Mouse (Mus musculus) lung, adult 10 weeks (tissue): Measurements from ENCODE around the gene Spag8. TPM values are rescaled to one million over a fixed set of nuclear protein-coding genes. Genes with fewer than 3 reads are reported as not detected.

Experiments
- polyA plus RNA-seq: library from polyadenylated mRNA; stranded (reverse); fragments of 350-450 nt; fragmentation: Illumina TruSeq; extraction: RNeasy Lipid Tissue Mini Kit (QIAGEN cat#74804); gene quantifications from one replicate; pipeline ENCODE4 v1.2.3, GENCODE M21; 2014; ENCODE audit warnings: low read depth, low replicate concordance; ENCODE audit not compliant: insufficient read depth

The Spag8 gene
- polyA plus RNA-seq = 4.8 TPM

DNA sequence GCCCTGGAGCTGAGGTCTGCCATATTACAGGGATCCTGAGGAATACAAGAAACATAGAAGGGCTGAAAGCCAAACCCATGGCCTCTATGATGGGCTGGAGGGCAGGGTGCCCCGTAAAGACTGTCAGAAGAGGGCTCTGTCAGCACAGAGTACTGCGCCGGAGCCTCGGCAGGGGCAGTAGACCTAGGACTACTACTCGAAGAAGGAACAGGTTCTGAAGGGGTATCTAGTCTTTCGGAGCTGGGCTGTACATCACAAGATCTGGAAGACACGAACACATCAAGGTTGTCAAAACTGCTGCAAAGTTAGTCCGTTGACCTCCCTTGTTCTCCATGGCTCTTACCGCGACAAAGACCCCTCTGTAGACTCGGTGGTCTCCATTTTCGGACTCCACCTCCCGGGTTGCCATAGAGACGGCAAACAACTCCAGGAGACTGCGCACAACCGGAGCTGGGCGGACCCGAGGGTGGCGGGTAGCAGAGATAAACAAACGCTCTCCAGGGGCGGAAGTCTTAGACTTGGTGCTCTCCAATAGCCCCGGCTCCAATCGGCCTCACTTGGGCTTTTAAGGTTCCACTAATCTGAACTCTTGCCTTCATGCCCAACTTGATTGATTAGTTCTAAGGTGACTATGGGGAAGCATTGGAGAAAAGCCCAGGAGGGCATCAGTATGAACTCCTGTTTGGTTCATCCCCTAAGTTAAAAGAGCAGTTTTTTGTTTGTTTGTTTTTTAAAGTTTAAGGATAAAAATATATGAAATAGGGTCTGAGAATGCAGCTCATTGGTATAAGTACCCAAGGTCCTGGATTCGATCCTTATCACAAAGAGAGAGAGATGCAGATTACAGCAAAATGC, at the start of gene Spag8:
Gene Spag8 (minus strand): TSS at position 434 of the 855 bp plus-strand sequence.

DNA sequence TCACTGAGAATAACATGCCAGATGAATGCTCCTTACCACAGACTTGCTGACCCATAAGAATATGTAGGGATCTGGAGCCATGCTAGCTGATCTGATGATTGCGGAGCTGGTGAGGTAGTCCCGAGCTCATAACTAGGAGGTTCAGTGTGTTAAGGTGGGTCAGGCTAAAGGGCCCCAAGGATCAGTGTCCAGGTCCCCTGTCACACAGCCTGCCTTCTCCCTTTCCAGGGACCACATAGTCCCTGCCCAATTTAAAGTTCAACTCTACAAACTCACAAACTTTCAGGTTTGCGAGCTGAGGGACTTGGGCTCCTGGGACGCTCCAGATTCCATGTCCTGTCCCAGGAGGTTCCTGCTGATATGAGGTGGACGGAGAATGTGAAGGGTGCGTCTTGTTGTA, 47.3 kb upstream of the Spag8 start, which contains the start of gene Olfr70:
Gene Olfr70 (minus strand): TSS at position 101 of the 400 bp plus-strand sequence.

DNA sequence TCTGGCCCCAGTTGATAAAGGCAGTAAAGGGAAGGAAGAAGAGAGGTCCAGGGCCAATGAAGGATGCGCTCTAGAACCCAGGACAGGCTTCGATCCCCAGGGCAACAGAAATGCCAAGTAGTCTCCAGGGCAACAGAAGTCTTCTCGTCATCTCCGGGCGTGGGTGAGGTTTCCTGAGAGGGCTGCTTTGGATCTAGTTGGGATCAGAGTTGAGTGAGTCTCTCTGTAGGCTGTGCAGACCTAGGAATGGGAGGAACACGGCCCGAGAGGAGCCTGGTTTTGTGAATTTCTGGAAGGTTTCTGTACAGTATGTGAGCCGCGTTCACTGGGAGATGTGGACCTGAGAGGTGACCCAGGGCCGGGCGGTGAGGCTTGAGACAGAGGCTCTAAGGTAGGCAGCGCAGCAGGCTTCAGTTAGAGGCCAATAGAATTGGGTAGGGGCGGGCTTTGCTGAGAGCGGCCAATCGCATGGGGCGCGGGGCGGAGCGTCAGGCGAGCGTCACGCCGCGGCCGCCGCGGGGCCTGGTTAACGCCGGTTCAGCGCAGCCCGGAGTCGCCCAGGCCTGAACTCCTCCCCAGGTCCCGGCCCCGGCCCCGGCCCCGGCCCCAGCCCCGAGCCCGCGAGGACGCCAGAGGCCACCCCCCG, 15.5 kb upstream of the Spag8 start, which contains the start of the genes Tmem8b and Fam221b:
Gene Tmem8b (plus strand): TSS at position 190 of the 646 bp plus-strand sequence.
Gene Fam221b (minus strand): TSS at position 364 of the 646 bp plus-strand sequence.

DNA sequence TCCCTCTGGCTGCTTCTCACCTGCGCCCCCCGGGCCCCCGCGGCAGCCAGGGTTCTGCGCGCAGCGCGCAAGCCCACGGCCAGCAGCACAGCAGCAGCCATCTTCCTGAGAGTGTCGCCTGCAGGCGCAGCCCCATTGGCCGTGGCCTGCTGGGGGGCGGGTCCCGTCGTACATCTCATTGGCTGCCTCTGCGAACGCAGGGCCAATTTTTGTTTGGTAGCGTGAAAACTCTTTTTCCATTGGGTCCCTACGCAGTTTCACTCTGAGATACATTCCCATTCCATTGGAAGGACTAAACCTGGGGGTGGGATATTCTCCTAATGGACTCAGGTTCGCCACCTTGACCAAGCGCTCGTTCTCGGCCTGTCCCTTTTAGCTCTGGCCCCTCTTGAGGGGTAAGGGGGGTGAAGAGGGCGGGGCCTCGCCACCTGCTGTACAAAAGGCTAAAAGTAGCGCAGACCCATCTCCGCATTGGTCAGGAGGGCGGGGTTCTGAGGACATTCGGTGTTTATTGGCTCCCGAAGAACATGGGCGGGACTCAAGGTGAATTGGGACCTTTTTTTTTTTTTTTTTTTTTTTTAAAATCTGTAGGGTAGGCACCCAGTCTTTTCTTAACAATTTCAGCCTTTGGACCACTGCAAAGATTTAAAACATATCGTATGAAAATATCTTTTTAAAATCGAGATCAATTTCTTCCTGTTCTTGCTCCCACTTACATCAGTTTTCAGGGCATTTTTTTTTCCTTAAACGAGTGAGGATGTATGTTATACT, 3.1 kb upstream of the Spag8 start, which contains the start of gene Hint2:
Gene Hint2 (minus strand): TSS at position 128 of the 771 bp plus-strand sequence.

DNA sequence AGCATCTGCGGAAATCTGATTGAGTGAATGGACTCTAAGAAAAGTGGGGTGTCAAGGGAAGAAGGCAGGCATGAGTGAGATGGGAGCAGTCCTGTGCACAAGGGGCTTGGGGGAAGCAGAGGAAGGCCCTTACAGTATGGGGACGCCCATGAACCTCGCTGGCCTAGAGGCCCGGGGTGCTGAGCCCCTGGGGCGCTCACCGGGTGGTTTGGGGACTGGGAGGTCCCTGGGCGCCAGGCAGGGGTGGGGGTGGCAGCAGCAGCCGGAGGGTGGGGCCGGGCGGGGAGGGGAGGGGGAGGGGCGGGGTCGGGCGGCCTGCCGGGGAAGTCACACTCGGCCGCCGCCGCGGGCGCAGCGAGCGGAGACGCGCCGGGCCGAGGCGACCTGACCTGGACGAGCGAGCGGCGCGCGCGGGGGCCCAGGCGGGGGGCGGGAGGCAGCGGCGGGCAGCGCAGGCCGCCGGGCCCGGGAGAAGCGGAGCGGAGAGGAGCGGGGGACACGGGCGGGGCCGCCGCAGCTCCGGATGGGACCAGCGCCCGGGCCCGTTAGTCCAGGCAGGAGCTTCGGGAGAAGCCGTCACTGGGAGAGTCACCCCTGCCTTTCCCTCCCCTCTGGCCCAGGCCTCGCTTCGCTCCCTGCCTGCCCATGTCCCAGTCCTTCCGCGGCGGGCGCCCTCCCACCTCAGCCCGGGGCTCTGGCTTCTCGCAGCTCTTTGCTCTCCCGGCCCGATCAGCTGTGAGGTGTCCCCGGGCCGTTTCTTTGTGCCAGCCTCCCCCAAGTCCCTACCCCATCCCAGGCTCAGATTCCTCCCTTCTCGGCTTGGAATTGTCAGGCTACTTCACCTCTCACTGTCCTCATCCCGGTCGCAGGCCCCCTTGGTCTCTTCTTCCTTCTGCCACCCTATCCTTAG, 22.1 kb downstream of the Spag8 start, which contains the start of gene Npr2:
Gene Npr2 (plus strand): TSS at position 890 of the 910 bp plus-strand sequence.

Other genes starting within 250 kb of the Spag8 start
- 7.8 TPM for gene Fam166b, start 224.5 kb downstream of the Spag8 start, polyA plus RNA-seq
- gene Tesk1, start 211.7 kb downstream of the Spag8 start, polyA plus RNA-seq = 23.0 TPM
- gene Cd72, start 199.0 kb downstream of the Spag8 start, polyA plus RNA-seq = 11.9 TPM
- gene Sit1, start 169.9 kb downstream of the Spag8 start, polyA plus RNA-seq = 1.3 TPM
- 80.3 TPM for gene Ccdc107, start 160.7 kb downstream of the Spag8 start, polyA plus RNA-seq
- gene Arhgef39, start 153.9 kb downstream of the Spag8 start, polyA plus RNA-seq = 2.2 TPM
- gene Car9, start 146.6 kb downstream of the Spag8 start, polyA plus RNA-seq = 0.59 TPM
- gene Tpm2, start 129.8 kb downstream of the Spag8 start, polyA plus RNA-seq = 156 TPM
- 49.2 TPM for gene Creb3, start 91.3 kb downstream of the Spag8 start, polyA plus RNA-seq
- 47.0 TPM for gene Tln1, start 90.9 kb downstream of the Spag8 start, polyA plus RNA-seq
- 8.9 TPM for gene Rgp1, start 74.9 kb downstream of the Spag8 start, polyA plus RNA-seq
- 7.9 TPM for gene Gba2, start 74.7 kb downstream of the Spag8 start, polyA plus RNA-seq
- gene Msmp, start 69.1 kb downstream of the Spag8 start, polyA plus RNA-seq = not detected
- gene Npr2, start 21.7 kb downstream of the Spag8 start, polyA plus RNA-seq = 36.3 TPM
- 96.7 TPM for gene Hint2, start 2.9 kb upstream of the Spag8 start, polyA plus RNA-seq
- 2.8 TPM for gene Tmem8b, start 15.4 kb upstream of the Spag8 start, polyA plus RNA-seq
- 0.08 TPM for gene Fam221b, start 15.6 kb upstream of the Spag8 start, polyA plus RNA-seq
- gene Olfr70, start 47.2 kb upstream of the Spag8 start, polyA plus RNA-seq = not detected
- gene Olfr71, start 56.7 kb upstream of the Spag8 start, polyA plus RNA-seq = not detected
- gene Hrct1, start 73.6 kb upstream of the Spag8 start, polyA plus RNA-seq = 12.3 TPM
- 4.6 TPM for gene Spaar, start 76.4 kb upstream of the Spag8 start, polyA plus RNA-seq
- gene Olfr159, start 117.4 kb upstream of the Spag8 start, polyA plus RNA-seq = not detected
- gene Olfr156, start 170.3 kb upstream of the Spag8 start, polyA plus RNA-seq = not detected
- not detected for gene Olfr157, start 186.6 kb upstream of the Spag8 start, polyA plus RNA-seq
- gene Olfr155, start 198.0 kb upstream of the Spag8 start, polyA plus RNA-seq = not detected
- 20.6 TPM for gene Reck, start 221.9 kb upstream of the Spag8 start, polyA plus RNA-seq